Mouse (Mus musculus) kidney, adult 2 months (tissue): ENCODE measurements around the gene Atl2. TPM values are rescaled to one million over a fixed set of nuclear protein-coding genes. Genes with fewer than 3 reads are reported as not detected.
A peak's percentile ranks its signal among the peaks of the same experiment; 100 is the strongest.

Source experiments
- DNase-seq: peaks from one replicate; pipeline ENCODE4 v3.0.0; 2021
- H3K27ac ChIP-seq: fragments of 200-500 bp; 2 replicates; pipeline ENCODE4 v1.5.1; 2012; ENCODE audit warnings: low read depth, low read length, control low read depth, inconsistent platforms; ENCODE audit not compliant: insufficient read depth
- H3K27me3 ChIP-seq: fragments of 200-500 bp; replicated peaks from 2 replicates; pipeline ENCODE4 v1.6.1; 2012; ENCODE audit warnings: mild to moderate bottlenecking, moderate library complexity, low read length, inconsistent platforms; ENCODE audit not compliant: control insufficient read depth, insufficient read depth
- H3K36me3 ChIP-seq: fragments of 200-500 bp; 2 replicates; pipeline ENCODE4 v1.6.1; 2012; ENCODE audit warnings: mild to moderate bottlenecking, moderate library complexity, low read length, inconsistent platforms; ENCODE audit not compliant: control insufficient read depth, insufficient read depth
- H3K4me1 ChIP-seq: fragments of 200-500 bp; 2 replicates; pipeline ENCODE4 v1.6.1; 2011; ENCODE audit warnings: low read length; ENCODE audit not compliant: control insufficient read depth, insufficient read depth
- H3K4me3 ChIP-seq: fragments of 200-500 bp; 2 replicates; pipeline ENCODE4 v1.5.1; 2011; ENCODE audit warnings: mild to moderate bottlenecking, low read depth, low read length, control low read depth; ENCODE audit not compliant: insufficient read depth
- CTCF ChIP-seq: fragments of 200-500 bp; conservative IDR thresholded peaks from 2 replicates; pipeline ENCODE4 v1.5.1; 2011; ENCODE audit warnings: low read depth, mild to moderate bottlenecking, control low read depth, low read length, moderate library complexity, mixed read lengths; ENCODE audit not compliant: insufficient read depth, insufficient read length
- POLR2A ChIP-seq: fragments of 200-500 bp; IDR thresholded peaks from one replicate; pipeline ENCODE4 v1.6.1; 2011; ENCODE audit warnings: low read depth, low read length, control low read depth
- WGBS: fragments of 180-500 bp; shearing (Covaris S2); methylation state at CpG from one replicate; pipeline ENCODE4 v1.1.7; 2018; 5-methylcytosine and 5-hydroxymethylcytosine counted together
- polyA plus RNA-seq: library from polyadenylated mRNA; depleted of rRNA; stranded (reverse); fragments of >200 nt; gene quantifications from 2 replicates; pipeline ENCODE4 v1.2.3, GENCODE M21; 2012

The Atl2 gene
- polyA plus RNA-seq, 1 experiment, result 18.0 TPM

GRCm38 (mm10) chr17:79927110-79927509, 31.2 kb upstream of the Atl2 start:
- TF ChIP-seq CTCF (no peak), POLR2A (no peak)
- H3K36me3 ChIP-seq, result no peaks in the 10 kb centered on the region
- 0 out of 2 replicates have a peak, but pooled peaks cover 2% of the 10 kb centered on the region for H3K4me1 ChIP-seq
- WGBS, result 83% methylated on average over 2 of the region's 2 CpGs
- H3K27ac ChIP-seq, result no peak overlapping the region
- no peaks in the 10 kb centered on the region for H3K27me3 ChIP-seq
- no peak for DNase-seq
- H3K4me3 ChIP-seq, result no peak overlapping the region

- DNase-seq, result peak; percentile 15
- 0 out of 2 replicates have a peak, but pooled peaks cover 2% of the 10 kb centered on the region for H3K4me1 ChIP-seq
- no peak for TF ChIP-seq CTCF
- no peaks in the 10 kb centered on the region for H3K36me3 ChIP-seq
- no peaks in the 10 kb centered on the region for H3K27me3 ChIP-seq
- no peak overlapping the region for H3K27ac ChIP-seq
- H3K4me3 ChIP-seq, result no peak overlapping the region
- 61% methylated on average over 3 of the region's 3 CpGs for WGBS
These were observed 30.6 kb upstream of the Atl2 start for GRCm38 (mm10) chr17:79926486-79926885.

DNA sequence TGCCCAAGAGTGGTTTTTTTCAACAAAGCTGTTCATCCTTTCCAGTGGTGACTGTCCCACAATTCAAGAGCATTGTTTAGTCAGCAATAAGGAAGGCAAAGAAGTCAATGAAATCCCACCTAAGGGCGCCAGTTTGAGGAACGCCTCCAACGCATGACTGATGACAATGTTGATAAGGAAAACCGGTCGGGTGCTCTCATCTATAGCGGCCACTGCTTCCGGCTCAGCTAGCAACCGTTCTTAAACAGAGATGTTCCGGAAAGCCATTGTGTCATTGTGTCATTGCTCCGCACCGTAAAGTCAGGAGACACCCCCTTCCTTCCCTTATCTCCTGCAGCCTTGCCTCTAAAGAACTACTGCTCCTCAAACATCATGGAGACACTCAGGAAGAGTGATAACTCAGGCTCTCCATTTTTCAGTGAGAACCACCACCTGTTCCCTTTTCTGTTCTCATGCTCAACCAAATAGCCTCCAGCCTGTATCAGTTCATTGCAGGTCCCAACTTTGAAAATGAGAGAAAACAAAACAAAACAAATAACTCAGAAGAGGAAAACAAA, 30.0 kb upstream of the Atl2 start:
- Histone ChIP-seq H3K27me3 (no peaks in the 10 kb centered on the region), H3K4me3 (no peak overlapping the region), H3K4me1 (0 out of 2 replicates have a peak, but pooled peaks cover 2% of the 10 kb centered on the region), H3K36me3 (no peaks in the 10 kb centered on the region), H3K27ac (no peak overlapping the region)
- no peak for DNase-seq
- TF ChIP-seq CTCF (no peak), POLR2A (no peak)
- WGBS, result 80% methylated on average over 11 of the region's 11 CpGs

GRCm38 (mm10) chr17:79920355-79920754, 24.4 kb upstream of the Atl2 start:
- 77% methylated on average over 2 of the region's 2 CpGs for WGBS
- TF ChIP-seq CTCF (no peak), POLR2A (no peak)
- H3K4me1 ChIP-seq, result peaks cover 3% of the 10 kb centered on the region; the same call in 1 of the 2 replicates
- no peak overlapping the region for H3K4me3 ChIP-seq
- H3K36me3 ChIP-seq, result no peaks in the 10 kb centered on the region
- H3K27me3 ChIP-seq, result no peaks in the 10 kb centered on the region
- DNase-seq, result no peak
- H3K27ac ChIP-seq, result no peak overlapping the region

GRCm38 (mm10) chr17:79919566-79920350, 23.8 kb upstream of the Atl2 start:
- peak; percentile 68 for DNase-seq
- Histone ChIP-seq H3K4me3 (no peak overlapping the region), H3K27me3 (no peaks in the 10 kb centered on the region), H3K27ac (no peak overlapping the region), H3K36me3 (no peaks in the 10 kb centered on the region), H3K4me1 (peaks cover 3% of the 10 kb centered on the region; the same call in 1 of the 2 replicates)
- no peak for TF ChIP-seq POLR2A
- no peak for TF ChIP-seq CTCF
- 45% methylated on average over 15 of the region's 15 CpGs for WGBS

- no peak overlapping the region for H3K4me3 ChIP-seq
- no peaks in the 10 kb centered on the region for H3K36me3 ChIP-seq
- peak; percentile 88 for DNase-seq
- WGBS, result 32% methylated on average over 9 of the region's 9 CpGs
- TF ChIP-seq CTCF, result no peak
- H3K27ac ChIP-seq, result no peak overlapping the region
- H3K4me1 ChIP-seq, result peaks cover 3% of the 10 kb centered on the region; the same call in 1 of the 2 replicates
- H3K27me3 ChIP-seq, result no peaks in the 10 kb centered on the region
These were observed 22.6 kb upstream of the Atl2 start for GRCm38 (mm10) chr17:79918484-79919004.

GRCm38 (mm10) chr17:79916996-79917395, 21.1 kb upstream of the Atl2 start:
- Histone ChIP-seq H3K4me1 (peaks cover 3% of the 10 kb centered on the region; the same call in 1 of the 2 replicates), H3K27me3 (no peaks in the 10 kb centered on the region), H3K27ac (no peak overlapping the region), H3K4me3 (no peak overlapping the region), H3K36me3 (no peaks in the 10 kb centered on the region)
- no peak for DNase-seq
- TF ChIP-seq CTCF (no peak), POLR2A (no peak)
- WGBS, result 68% methylated on average over 9 of the region's 9 CpGs
